In genomic region chr2:159981694-159982093, GRCm38 (mm10) we compare ENCODE assay signal across 22 mouse cellular contexts.
DNase-seq lines count a peak whose midpoint lies in the region; ATAC-seq and TF ChIP-seq lines count a peak whose summit lies in the region.
"Had no signal": no experiment of that assay in that cellular context is flagged by ENCODE, and none has a peak within 500 bp of the region (broad histone marks: within the 10 kb centered on the region; RNA-seq: fewer than 3 reads in every experiment).

No protein-coding gene starts in this region.

- peak overlapping the region; percentile 48 for H3K27ac ChIP-seq in heart, embryonic 13.5 days (replicated peaks)
- H3K27ac ChIP-seq in heart, embryonic 10.5 days: no peak overlapping the region; the same call in 1 of the 2 replicates
- H3K27ac ChIP-seq in heart, embryonic 15.5 days: peak overlapping the region; percentile 50
- H3K27ac ChIP-seq in heart, postnatal 0 days (ENCODE audit: low read depth): no peak overlapping the region
- H3K27ac ChIP-seq: embryonic facial prominence, embryonic 13.5 days; embryonic facial prominence, embryonic 15.5 days; forebrain, embryonic 10.5 days; forebrain, embryonic 12.5 days had no signal

- TF ChIP-seq EP300 in heart, postnatal 0 days (IDR thresholded peaks at IDR 0.05; ENCODE audit: low read depth): no peak

- H3K4me1 ChIP-seq in heart, embryonic 13.5 days: peaks cover 16% of the 10 kb centered on the region
- peaks cover 15% of the 10 kb centered on the region for H3K4me1 ChIP-seq in heart, embryonic 10.5 days
- no peaks in the 10 kb centered on the region; the same call in 1 of the 2 replicates for H3K4me1 ChIP-seq in heart, embryonic 15.5 days (replicated peaks)
- 0 out of 2 replicates have a peak, but pooled peaks cover 6% of the 10 kb centered on the region for H3K4me1 ChIP-seq in heart, postnatal 0 days (ENCODE audit: control insufficient read depth, insufficient read depth)
- H3K4me1 ChIP-seq: embryonic facial prominence, embryonic 13.5 days; embryonic facial prominence, embryonic 15.5 days; forebrain, embryonic 10.5 days; forebrain, embryonic 12.5 days had no signal

- H3K9ac ChIP-seq in heart, embryonic 13.5 days: no peak overlapping the region
- H3K9ac ChIP-seq in heart, embryonic 15.5 days: no peak overlapping the region
- no peak overlapping the region for H3K9ac ChIP-seq in heart, postnatal 0 days (replicated peaks; ENCODE audit: low read depth, low read length)
- H3K9ac ChIP-seq: embryonic facial prominence, embryonic 13.5 days; embryonic facial prominence, embryonic 15.5 days; forebrain, embryonic 12.5 days had no signal

- DNase-seq in heart, embryonic 10.5 days (ENCODE audit: low spot score): no peak
- no peak for DNase-seq in heart, adult 11 months
- DNase-seq in heart, postnatal 0 days (ENCODE audit: low spot score): no peak
- DNase-seq in heart, adult 9 months (ENCODE audit: low spot score in 2 of 2): no peak
- DNase-seq: adrenal gland, adult 2 months; adrenal gland, postnatal 10 days; adrenal gland, postnatal 25 days; cerebellum, adult 11 months; cerebellum, adult 18-20 months; cerebellum, adult 8-10 months; cerebellum, adult 9-11 months; cerebellum, postnatal 14 days; cerebellum, postnatal 36 days; embryo, embryonic 11 days had no signal

- no peak overlapping the region for H3K4me3 ChIP-seq in heart, embryonic 13.5 days
- H3K4me3 ChIP-seq in heart, embryonic 10.5 days: no peak overlapping the region
- H3K4me3 ChIP-seq in heart, embryonic 15.5 days: no peak overlapping the region
- no peak overlapping the region for H3K4me3 ChIP-seq in heart, postnatal 0 days (ENCODE audit: low read depth, low read length)
- H3K4me3 ChIP-seq: embryonic facial prominence, embryonic 13.5 days; embryonic facial prominence, embryonic 15.5 days; erythroblast, embryonic 14.5 days; forebrain, embryonic 10.5 days; forebrain, embryonic 12.5 days had no signal

- WGBS in heart, embryonic 13.5 days: 47% methylated on average over 3 of the region's 3 CpGs
- 51% methylated on average over 3 of the region's 3 CpGs for WGBS in heart, embryonic 10.5 days
- WGBS in heart, embryonic 15.5 days: 37% methylated on average over 3 of the region's 3 CpGs
- WGBS in heart, postnatal 0 days: 34% methylated on average over 3 of the region's 3 CpGs

- no peak for ATAC-seq in heart, embryonic 13.5 days (ENCODE audit: extremely low read depth, insufficient number of reproducible peaks, low FRiP score, low TSS enrichment)
- no peak; the same call in 1 of the 2 replicates for ATAC-seq in heart, embryonic 15.5 days (replicated peaks; ENCODE audit: insufficient number of reproducible peaks, insufficient read depth, low FRiP score, low read depth)
- peak; percentile 53 for ATAC-seq in heart, postnatal 0 days (ENCODE audit: insufficient read depth, low read depth)
- ATAC-seq: forebrain, embryonic 14.5 days had no signal

- no peak overlapping the region for H3K4me2 ChIP-seq in heart, embryonic 13.5 days
- H3K4me2 ChIP-seq in heart, embryonic 15.5 days: no peak overlapping the region
- no peak overlapping the region for H3K4me2 ChIP-seq in heart, postnatal 0 days (ENCODE audit: low read depth, low read length)
- H3K4me2 ChIP-seq: embryonic facial prominence, embryonic 13.5 days; embryonic facial prominence, embryonic 15.5 days; forebrain, embryonic 12.5 days had no signal

- TF ChIP-seq CTCF in heart, postnatal 0 days (IDR thresholded peaks at IDR 0.05; ENCODE audit: low read depth): no peak

- no peaks in the 10 kb centered on the region for H3K9me3 ChIP-seq in heart, embryonic 13.5 days
- H3K9me3 ChIP-seq in heart, embryonic 10.5 days: no peaks in the 10 kb centered on the region
- H3K9me3 ChIP-seq in heart, embryonic 15.5 days (replicated peaks): no peaks in the 10 kb centered on the region
- H3K9me3 ChIP-seq in heart, postnatal 0 days (replicated peaks; ENCODE audit: control insufficient read depth, low read length): no peaks in the 10 kb centered on the region
- H3K9me3 ChIP-seq: embryonic facial prominence, embryonic 13.5 days; embryonic facial prominence, embryonic 15.5 days; forebrain, embryonic 10.5 days; forebrain, embryonic 12.5 days had no signal

- H3K27me3 ChIP-seq in heart, embryonic 13.5 days (replicated peaks): no peaks in the 10 kb centered on the region
- H3K27me3 ChIP-seq in heart, embryonic 10.5 days (ENCODE audit: insufficient read depth, poor library complexity, severe bottlenecking): no peaks in the 10 kb centered on the region
- no peaks in the 10 kb centered on the region for H3K27me3 ChIP-seq in heart, embryonic 15.5 days
- no peaks in the 10 kb centered on the region for H3K27me3 ChIP-seq in heart, postnatal 0 days (ENCODE audit: control insufficient read depth, insufficient read depth, low read length)
- H3K27me3 ChIP-seq: embryonic facial prominence, embryonic 13.5 days; embryonic facial prominence, embryonic 15.5 days; forebrain, embryonic 12.5 days had no signal

- no peaks in the 10 kb centered on the region for H3K36me3 ChIP-seq in heart, embryonic 13.5 days
- H3K36me3 ChIP-seq in heart, embryonic 10.5 days: no peaks in the 10 kb centered on the region
- H3K36me3 ChIP-seq in heart, embryonic 15.5 days: no peaks in the 10 kb centered on the region
- H3K36me3 ChIP-seq in heart, postnatal 0 days (replicated peaks; ENCODE audit: control insufficient read depth, insufficient read depth, low read length): no peaks in the 10 kb centered on the region
- H3K36me3 ChIP-seq: embryonic facial prominence, embryonic 13.5 days; embryonic facial prominence, embryonic 15.5 days; forebrain, embryonic 10.5 days; forebrain, embryonic 12.5 days had no signal

Comparison
In these comparisons a context has a peak if more than half of its experiments do, and no peak if none do; other contexts are left out.
1. H3K27ac ChIP-seq: peak in heart, embryonic 13.5 days (single experiment) and heart, embryonic 15.5 days (single experiment); none in heart, embryonic 10.5 days (single experiment) and heart, postnatal 0 days (single experiment).